Mouse (Mus musculus) spleen, postnatal 36 days (tissue): ENCODE data around the gene Afap1l2.

Source experiments
- DNase-seq, 2 experiments: peaks; one replicate each; pipeline ENCODE4 v3.0.0; 2022; ENCODE audit warnings: low spot score in 2 of 2, mixed read lengths in 1 of 2

The Afap1l2 gene

DNA sequence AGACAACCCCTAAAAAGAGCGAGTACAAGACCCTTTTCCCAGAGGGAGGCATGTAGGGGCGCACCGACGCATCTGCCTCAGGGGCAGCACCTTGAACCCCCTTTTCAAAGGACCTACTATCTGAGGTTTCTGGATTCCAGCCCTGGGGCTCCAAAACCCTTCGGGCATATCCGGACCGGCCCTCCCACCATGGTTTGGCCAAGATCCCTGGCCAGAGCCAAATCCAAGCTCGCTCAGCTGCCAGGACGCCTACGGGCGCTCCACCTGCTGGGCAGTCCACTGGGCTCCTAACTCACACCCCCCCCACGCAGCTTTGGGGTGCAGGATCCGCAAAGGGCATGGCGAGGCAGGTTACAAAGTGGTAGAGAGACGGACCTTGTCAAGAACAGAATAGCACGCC lies 737 bp downstream of the Afap1l2 start:
- no peak for DNase-seq

DNA sequence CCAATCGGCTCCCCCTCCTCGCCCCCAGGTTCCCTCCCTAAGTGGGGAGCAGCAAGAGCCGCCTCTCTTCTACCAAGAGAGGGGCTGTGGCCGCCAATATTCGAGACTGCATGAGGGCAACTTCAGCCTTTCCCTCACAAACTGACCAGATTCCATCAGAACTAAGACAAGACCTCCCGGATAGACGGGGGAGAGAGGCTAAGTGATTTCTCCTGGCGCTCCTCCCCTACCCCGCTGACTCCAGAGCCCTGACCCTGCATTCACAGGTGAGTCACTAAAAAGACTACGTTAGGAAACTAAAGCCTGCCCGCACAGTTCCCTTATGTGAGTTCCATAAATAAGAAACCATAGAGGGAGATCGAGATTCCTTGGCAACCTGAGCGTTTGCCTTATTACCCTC lies 1.2 kb downstream of the Afap1l2 start:
- no peak for DNase-seq

DNA sequence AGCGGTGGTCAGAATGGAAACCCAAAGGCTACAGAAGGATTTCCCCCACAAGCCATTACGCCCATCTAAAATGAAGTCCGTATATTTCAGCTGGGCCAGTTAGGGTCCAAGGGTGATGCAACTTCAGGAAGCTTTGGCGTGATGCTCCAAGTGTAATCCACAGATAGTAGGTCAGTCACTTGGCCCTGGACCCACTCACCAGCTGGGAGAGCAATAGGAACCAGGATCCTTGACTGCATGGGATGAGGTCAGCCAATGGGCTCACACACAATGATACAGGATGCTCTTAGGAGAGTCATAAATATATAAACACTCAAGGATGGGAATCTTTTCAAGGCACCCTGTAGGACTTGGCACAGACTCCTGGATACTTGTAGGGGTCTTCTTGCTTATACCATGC lies 3.0 kb downstream of the Afap1l2 start:
- no peak for DNase-seq

DNA sequence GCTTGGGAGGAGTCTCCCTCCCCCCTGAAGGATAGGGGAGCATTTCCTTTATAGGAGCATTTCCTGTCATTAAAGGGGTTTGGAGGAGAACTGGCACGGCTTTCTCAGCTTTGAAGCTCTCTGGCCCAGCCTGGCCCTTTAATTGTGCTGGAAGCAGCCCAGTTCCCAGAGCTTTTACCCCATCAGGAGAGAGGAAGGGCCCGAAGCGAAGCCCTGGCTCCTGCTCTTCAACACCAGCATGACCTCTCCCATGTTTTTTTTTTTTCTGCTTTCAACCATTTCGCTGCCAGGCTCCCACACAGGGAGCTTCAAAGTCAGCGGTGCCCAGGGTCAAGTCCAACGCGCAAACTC lies 4.6 kb downstream of the Afap1l2 start:
- DNase-seq: no peak

DNA sequence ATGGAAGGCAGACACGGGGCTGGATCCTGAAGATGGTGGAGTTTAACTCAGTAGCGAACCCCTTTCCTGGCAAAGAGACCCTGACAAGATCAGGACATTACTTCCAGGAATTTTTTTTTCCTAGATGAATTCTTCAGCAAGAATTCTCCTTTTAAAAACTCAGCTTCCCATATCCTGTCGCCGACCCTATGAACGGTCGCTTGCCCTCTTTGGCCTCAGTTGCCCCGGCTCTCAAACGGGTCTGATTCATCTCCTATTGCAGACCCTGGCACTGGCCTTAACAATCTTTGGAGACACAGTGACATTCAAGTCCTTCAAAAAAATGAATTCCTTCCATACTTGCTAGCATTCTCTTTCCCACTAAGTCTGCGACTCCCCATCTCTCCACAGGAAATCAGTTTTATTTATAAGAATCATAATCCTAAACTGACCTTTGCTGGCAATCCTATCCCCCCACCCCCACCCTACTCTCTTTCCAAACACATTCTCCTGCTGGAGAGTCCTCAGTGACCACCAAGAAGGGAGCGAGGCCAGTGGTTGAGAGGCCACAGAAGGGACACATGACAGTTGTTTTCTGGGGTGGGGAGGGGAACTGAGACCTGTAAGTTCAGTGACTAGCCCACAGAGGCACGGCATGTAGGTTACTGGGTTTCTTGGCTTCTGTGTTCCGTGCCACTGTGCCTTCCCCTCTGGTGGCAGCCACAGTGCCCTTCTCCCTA lies 5.1 kb downstream of the Afap1l2 start:
- DNase-seq: no peak

DNA sequence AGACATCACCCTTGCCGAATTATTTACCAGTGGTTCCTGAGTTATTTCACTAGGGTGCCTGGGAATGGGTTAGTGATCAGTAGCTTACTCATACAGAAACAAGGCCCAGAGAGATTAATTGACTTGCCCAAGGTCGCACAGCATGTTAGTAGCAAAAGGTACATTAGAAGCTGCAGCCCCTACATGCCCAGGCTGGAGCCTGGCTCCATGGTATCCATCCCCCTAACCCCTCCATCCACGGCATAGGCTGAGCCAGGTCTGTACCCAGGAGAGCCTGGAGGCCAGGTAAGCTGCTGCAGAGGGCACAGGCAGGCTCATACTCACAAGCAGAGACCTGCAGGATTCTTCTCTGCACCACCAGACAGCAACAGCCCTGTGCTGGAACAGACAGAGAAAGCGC lies 6.1 kb downstream of the Afap1l2 start:
- DNase-seq: no peak

DNA sequence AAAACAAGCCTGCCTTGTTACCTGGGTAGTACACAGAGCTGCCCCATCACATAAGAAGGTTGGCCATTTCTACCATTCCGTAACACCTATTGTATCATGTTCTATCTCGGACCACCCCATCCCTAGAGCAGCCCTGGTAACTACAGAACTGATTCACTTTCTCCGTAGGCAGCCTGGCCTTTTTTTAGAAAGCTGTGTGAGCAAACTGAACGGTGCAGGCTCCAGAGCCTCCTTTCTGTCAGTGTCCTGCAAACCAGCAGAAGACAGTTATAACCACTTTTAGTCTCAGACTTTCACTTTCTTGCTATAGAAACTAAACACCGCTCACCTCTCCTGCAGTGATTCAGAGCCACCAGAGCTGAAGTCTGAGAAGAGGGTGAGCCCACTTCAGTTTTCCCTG lies 7.4 kb downstream of the Afap1l2 start:
- DNase-seq: no peak

DNA sequence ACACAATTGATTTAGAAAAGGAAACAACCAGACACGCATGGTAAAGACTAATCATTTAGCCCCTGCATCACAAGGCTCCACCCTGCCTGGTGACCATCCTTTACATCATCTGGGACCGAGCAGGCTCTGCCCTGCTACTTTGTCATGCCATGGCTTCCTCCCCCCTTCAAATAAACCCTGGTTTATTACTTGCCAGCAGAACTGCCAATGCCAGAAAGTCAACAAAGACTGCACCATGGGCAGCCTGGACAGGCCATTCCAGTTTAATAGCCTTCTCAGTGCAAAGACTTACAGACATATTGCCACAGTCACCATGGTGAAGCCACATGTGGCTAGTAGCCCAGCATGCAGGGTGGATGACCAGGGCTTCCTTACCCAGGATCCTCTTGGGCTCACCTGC lies 8.2 kb downstream of the Afap1l2 start:
- no peak for DNase-seq

DNA sequence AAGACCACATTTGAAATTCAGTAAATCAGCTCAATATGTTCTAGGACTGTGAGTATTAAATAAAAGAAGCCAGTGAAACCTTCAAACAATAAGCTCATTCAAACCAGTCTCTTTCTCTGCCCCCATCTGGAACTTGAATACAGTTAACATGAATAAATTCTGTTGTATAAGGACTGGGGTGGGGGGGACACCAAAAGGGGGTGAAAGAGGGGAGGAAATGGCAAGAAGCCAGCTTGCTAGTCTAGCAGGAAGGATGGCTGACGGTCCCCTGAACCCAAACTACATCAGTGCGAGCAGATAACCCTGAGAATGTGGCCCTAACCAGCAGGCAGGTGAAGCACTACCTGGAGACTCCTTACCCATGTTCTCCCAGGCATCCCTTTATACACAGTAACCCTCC lies 9.1 kb downstream of the Afap1l2 start:
- no peak for DNase-seq

DNA sequence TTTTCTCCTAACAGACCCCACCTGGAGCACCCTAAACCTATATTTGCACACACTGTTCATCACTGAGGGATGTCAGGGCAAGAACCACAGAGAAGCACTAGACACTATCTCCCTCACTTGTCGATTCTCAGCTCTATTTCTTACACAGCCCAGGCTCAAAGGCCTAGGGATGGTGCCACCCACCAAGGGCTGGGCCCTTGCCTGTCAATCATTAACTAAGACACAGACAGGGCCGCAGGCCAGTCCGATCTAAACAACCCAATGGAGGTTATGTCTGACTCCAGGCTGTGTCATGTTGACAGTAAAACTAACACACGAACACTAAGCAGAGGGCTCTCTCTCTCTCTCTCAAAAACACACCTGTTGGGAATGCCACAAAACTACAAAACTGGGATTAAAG lies 9.7 kb downstream of the Afap1l2 start:
- no peak for DNase-seq

DNA sequence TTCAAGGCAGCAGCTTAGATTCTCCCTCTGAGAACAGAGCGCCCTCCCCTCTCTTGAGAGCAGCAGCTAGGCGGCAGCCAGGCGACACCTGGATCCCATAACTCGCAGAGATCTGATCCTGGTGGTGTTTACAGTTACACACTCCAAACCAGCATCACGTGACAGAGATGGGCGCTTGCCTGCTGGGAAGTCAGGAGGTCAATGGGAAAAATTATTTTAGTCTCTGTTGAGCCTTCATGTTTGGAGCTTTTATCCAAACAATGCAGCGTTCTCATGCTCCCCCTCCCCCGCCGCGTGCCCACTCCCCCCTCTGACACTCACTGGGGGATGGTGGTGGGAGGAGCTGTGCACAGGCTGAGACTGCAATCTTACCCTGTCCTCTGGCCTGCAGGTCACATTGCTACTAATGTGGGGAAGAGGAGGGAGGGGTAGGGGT lies 10.8 kb downstream of the Afap1l2 start:
- DNase-seq: peak in 1 of 2 experiments; percentile 5

DNA sequence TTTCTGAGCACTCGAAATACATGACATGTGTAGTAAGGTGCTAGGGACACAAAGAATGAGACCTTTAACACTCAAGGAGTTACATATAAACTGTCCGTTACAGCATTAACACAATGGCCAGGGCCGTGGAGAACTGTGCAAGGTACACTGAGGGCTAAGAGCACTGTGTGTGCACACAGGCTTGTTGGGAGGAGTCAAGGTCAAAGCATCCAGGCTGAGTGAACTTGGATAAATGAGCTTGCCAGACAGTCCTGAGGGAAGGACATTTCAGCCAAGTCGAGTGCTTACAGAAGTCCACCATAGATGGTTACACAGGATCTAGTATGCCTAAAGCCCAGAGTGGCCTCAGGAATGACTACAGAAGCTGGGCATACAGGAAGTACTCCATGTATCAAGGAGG lies 12.6 kb downstream of the Afap1l2 start:
- DNase-seq: no peak

DNA sequence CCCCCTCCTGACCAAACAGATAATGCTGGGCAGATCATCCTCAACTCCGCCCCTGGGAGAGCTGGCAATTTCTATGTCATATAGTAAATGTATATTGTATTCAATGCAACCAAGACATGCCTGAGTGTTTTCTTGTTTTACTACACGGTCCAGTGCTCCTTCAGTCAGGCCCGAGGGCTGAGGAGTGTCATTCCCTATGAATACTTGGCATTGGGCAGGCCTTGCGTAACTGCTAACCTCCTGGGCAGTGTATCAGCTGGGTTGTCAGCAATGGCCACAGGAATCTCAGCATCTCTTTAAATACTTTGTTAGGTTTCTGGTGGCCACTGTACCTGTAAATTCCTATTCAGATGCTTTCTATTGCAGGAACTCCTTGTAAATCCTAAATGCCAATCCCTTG lies 13.4 kb downstream of the Afap1l2 start:
- no peak for DNase-seq

DNA sequence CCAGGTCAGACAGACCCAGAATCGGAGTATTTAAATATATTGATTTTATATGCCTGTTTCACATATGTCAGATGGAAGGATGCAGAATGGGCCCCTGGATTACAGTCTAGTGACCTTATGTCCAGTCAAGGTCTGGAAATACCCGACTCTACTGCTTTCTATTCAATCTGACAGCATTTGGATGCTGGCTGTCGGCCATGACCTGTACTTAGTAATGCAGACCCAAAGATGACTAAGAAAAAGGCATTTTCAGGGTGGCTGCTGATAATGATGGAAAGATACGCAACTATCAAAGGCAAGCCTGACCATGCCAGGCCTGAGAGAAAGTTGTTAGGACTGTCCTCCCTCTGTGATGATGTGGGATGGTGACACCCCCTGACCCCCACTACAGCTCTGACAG lies 14.3 kb downstream of the Afap1l2 start:
- no peak for DNase-seq

DNA sequence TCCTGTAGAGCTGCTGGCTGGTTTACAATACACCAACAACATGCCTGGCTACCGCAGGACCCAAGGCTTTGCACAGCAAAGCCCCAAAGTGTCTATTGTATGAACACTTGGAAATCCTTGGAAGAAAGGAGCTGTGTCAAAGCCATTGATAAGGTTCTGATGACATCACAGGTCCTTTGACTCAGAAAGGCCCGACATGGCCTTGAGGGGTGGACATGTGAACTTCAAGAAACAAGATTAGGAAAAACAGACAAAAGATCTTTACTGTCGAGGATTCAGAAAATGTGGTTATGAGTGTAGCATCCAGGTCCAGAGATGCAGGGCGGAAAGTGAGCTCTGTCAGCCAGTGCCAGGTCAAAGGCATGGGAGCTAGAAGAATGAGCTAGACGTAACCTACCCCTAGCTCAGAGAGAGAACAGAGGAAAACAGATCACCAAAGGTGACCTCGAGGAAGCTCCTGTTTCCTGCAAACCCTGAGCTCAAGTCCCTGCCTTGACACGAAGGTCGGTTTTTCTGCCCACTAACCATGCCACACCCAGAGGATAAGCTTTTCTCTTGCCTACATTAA lies 15.0 kb downstream of the Afap1l2 start:
- no peak for DNase-seq

DNA sequence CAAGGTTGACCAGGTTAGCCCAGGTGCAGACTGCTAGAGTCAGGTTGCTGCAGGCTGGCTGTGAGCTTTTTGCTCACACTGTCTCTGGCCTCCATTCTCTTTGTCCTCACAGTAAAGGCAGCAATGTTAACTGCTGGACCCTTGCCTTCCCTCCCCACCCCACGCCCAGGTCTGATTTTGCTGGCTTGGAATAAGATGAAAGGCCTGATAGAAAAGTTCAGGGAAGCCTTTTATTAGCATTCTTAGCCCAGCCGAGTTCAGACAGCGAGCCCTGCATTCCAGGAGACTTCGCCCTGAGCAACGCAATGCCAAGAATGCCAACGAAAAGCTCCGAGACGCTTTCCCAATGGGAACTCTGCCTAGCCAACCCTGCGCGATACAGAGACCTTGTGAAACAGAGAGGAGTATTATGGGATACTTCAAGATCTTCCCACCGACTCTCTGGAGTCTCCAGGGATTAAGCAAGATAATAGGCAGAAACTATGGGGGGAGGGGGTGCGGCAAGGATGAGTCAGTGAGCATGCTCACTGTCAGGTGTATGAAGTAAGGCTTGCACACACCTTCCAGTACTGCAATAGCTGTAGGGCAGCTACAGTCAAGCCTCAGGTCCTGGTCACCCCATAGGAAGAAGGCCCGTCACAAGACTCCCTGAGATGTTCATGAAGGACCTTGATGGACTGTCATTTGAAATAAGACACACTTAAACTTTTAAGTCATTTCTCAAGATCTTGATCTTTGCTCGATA lies 17.5 kb downstream of the Afap1l2 start:
- DNase-seq: no peak

DNA sequence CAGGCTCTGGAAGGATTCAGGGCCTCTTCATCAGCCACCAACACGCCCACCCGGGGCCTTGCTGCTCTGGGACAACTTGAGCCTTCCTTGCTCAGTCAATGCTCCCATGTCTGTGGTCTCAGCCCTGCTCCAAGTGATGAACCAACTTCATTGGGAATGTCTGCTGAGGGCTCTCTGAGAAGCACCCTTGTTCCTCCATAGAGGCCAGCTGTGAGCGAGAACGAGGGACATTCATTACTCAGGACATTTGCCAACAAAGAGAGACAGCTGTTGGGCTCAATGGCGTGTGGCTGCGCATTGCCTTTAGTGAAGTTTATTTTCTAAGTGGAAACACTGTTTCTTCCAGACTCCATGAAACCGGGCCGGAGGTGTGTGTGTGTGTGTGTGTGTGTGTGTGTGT lies 18.9 kb downstream of the Afap1l2 start:
- no peak for DNase-seq

DNA sequence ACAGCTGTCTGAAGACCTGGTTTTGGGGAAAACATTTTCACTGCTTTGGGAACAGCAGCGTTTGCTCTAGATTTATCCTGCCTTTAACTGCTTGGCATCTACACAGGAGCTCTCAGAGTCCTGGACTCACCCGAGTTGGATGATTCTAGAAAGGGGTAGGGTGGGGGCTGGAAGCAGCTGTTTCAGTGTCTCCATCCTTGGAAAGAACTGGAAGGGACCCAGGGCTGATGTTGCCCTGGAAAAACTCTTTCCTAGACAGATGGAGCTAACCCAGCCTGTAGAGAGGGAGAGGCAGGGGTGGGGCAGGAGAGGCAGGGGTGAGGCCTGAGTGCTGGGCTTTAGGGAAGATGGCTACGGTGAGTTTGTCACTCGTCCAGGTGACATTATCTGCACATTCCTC lies 23.8 kb downstream of the Afap1l2 start:
- no peak for DNase-seq

DNA sequence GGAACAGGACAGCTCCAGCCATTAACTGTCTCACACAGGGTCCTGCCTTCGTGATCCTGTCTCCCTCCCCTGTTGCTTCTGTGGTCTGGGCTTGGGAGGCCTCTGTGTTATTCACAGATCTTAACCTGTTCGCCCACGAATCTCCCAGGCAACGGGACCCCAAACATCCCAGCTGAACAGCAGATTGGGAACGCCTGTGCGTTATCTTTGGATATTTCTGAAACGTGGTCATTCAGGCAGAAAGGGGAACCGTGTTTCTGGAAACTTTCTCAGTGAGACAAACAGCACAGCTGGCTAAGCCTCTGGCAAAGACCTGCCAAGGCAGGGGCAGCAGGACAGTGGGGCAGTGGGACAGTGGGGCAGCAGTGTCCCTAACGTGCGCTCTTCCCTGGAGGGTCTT lies 24.3 kb downstream of the Afap1l2 start:
- DNase-seq: no peak

DNA sequence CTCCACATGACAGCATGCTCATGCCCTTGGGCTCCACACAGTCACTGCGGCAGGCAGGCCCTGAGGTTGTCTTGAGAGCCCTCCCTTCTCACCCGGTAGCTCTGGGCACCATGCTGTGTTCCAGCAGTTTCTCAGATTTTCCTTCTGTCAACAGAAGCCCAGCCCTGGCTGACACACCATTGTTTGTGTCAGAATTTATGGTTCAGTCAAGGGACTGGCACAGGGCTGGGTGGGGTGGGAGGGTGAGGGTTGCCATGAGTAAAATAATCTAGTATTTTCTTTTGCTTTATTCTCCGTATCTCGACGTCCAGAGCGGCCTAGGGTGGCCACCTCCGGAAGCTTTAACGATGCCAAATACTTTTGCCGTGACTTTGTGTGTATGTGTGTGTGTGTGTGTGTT lies 26.3 kb downstream of the Afap1l2 start:
- DNase-seq: no peak

DNA sequence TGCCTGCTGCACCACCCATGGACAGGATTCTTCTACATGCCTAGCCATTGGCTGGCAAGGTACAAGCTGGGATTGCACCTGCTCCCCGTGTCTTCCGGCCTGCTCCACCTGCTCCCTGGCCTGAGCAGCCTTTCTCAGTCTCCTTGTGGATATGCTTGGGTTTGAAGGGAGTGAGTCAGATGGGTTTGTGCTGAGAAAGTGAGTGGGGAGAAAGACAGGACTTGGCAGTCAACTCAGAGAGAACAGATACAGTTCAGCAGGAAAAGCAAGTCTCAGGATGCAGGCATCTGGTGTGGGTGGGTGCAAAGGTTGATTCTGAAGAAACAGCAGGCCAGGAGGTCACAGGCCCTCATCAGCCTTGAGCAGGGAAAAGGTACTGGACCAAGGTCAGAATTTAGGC lies 27.2 kb downstream of the Afap1l2 start:
- no peak for DNase-seq

DNA sequence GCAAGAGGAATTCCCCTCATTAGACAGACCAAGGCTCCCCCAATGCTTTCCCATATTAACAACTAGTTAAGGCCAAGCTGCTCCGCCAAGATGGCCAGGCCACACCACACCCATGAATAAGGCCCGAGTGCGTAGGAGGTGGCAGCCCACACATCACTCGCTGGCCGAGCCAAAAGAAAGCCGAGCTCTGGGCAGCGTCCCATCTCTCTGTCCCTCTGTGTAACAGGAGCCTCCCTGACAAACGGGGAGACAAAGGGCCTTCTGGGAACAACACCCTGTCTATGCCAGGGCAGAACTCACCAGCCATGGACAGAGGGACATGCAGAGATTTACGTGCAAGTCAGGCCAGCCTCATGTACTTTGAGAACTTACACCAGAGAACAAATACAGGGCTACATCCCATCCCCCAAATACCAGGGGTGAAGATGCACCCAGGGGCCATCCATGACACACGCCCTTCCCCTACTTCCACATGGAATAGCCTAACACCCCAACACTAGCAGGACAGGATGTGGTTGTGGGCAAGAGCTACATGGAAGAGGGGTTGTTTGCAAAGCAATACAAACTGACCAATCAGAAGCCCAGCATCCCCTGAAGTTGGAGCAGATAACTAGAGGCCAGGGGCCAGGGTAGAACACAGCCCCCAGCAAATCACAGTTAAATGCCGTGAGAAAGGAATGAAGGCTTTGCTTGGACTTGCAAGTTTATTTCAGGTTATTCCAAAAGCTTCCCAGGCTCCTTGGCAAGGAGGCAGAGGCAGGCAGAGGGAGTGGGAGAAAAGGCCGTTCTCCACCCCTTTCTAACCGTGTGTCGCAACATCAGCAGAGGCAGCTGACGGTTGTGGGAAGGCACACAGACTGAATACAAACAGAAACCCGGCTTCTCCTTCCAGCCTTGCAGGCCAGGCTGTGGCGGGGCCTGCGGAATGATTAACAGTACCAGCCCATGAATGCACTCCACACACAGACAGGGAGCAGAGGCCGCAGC lies 30.8 kb downstream of the Afap1l2 start:
- peak in 1 of 2 experiments; percentile 7 for DNase-seq
